Mouse (Mus musculus) ES-E14 (cell line): ENCODE data around the gene Hsd11b2. TPM values are rescaled to one million over a fixed set of nuclear protein-coding genes. Genes with fewer than 3 reads are reported as not detected.

Experiments
- DNase-seq: peaks from one replicate; pipeline ENCODE4 v3.0.0-alpha.2; 2013; ENCODE audit warnings: low read depth, low spot score
- H3K27ac ChIP-seq: 2 replicates; pipeline ENCODE4 v1.5.1; 2012; ENCODE audit warnings: low read depth, mild to moderate bottlenecking, low read length, moderate library complexity, mixed read lengths; ENCODE audit not compliant: poor library complexity, insufficient read depth, severe bottlenecking
- H3K36me3 ChIP-seq: 2 replicates; pipeline ENCODE4 v1.6.1; 2012; ENCODE audit warnings: mild to moderate bottlenecking, low read length, moderate library complexity, mixed read lengths; ENCODE audit not compliant: control insufficient read depth, poor library complexity, insufficient read depth, severe bottlenecking
- H3K4me1 ChIP-seq, 2 experiments: fragments of 150-350 bp in 1 of 2; sonication (generic) in 1 of 2; 2 replicates each; pipeline ENCODE4 v1.6.1; 2012; ENCODE audit warnings: low read length in 2 of 2, mild to moderate bottlenecking in 1 of 2, mixed read lengths in 1 of 2; ENCODE audit not compliant: control insufficient read depth in 2 of 2, insufficient read depth in 2 of 2, poor library complexity in 1 of 2
- H3K4me3 ChIP-seq, 2 experiments: fragments of 150-350 bp in 1 of 2; sonication (generic) in 1 of 2; 2 replicates each; pipeline ENCODE4 v1.5.1; 2012; ENCODE audit warnings: low read length in 2 of 2, low read depth in 1 of 2, mild to moderate bottlenecking in 1 of 2, mixed read lengths in 1 of 2; ENCODE audit not compliant: insufficient read depth in 1 of 2, poor library complexity in 1 of 2, severe bottlenecking in 1 of 2
- H3K9ac ChIP-seq: 2 replicates; pipeline ENCODE4 v1.6.1; 2012; ENCODE audit warnings: low read depth, mild to moderate bottlenecking, low read length, mixed read lengths; ENCODE audit not compliant: poor library complexity, insufficient read depth, severe bottlenecking
- H3K9me3 ChIP-seq: fragments of 150-350 bp; sonication (generic); 2 replicates; pipeline ENCODE4 v1.6.1; 2012; ENCODE audit warnings: low read depth, mild to moderate bottlenecking, low read length; ENCODE audit not compliant: control insufficient read depth, insufficient read depth
- CHD2 ChIP-seq: IDR thresholded peaks from 2 replicates; pipeline ENCODE4 v1.6.1; 2014; ENCODE audit warnings: mild to moderate bottlenecking, low read depth, low read length, inconsistent platforms
- HCFC1 ChIP-seq: IDR thresholded peaks from 2 replicates; pipeline ENCODE4 v1.6.1; 2012; ENCODE audit warnings: low read length, inconsistent platforms, borderline replicate concordance; ENCODE audit not compliant: insufficient read depth
- MAFK ChIP-seq: IDR thresholded peaks from 2 replicates; pipeline ENCODE4 v1.6.1; 2014; ENCODE audit warnings: mild to moderate bottlenecking, low read depth, low read length, inconsistent platforms; ENCODE audit not compliant: insufficient read depth
- ZC3H11A ChIP-seq: IDR thresholded peaks from 2 replicates; pipeline ENCODE4 v1.6.1; 2012; ENCODE audit warnings: low read depth, mild to moderate bottlenecking, inconsistent platforms, low read length, borderline replicate concordance
- ZNF384 ChIP-seq: IDR thresholded peaks from 2 replicates; pipeline ENCODE4 v1.6.1; 2012; ENCODE audit warnings: low read depth, low read length, inconsistent platforms
- in situ Hi-C, 2 experiments: fragments of 600-800 bp; cut with MboI; formaldehyde crosslinking; loops; one replicate each; pipeline ENCODE4 v1.15.1; 2025; ENCODE audit warnings: low sequenced_read_pairs in 2 of 2, inconsistent platforms in 1 of 2; ENCODE audit not compliant: unreplicated experiment in 2 of 2
- total RNA-seq: library from RNA; depleted of rRNA; stranded (reverse); fragments of 300-350 nt; gene quantifications from 2 replicates; pipeline ENCODE4 v1.2.3, GENCODE M21; 2012

Gene Hsd11b2
- total RNA-seq, 1 experiment = 0.67 TPM

DNA sequence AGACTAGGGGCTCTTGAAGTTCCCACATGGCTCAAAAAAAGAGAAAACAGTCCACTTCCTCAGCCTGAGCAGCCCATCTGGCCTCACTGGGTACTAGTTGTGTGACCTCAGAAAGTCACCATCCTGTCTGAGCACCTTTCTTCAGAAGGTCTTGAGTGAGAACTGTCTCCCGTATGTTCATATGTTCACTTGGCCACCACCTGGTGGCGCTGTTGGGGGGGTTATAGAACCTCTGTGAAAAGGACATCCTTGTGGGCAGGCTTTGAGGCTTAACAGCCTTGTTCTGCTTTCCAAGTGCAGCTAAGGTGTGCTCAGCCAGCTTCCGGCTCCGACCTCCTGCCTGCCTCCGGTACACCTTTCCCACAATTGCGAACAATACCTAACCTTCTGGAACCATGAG lies 37.1 kb upstream of the Hsd11b2 start:
- H3K27ac ChIP-seq = peak overlapping the region; percentile 87
- H3K9ac ChIP-seq = peak overlapping the region; percentile 27; the same call in 1 of the 2 replicates
- peaks cover 5 to 23% of the 10 kb centered on the region in 2 experiments for H3K4me1 ChIP-seq
- H3K36me3 ChIP-seq = no peaks in the 10 kb centered on the region
- H3K4me3 ChIP-seq = no peak overlapping the region
- DNase-seq = peak; percentile 89
- H3K9me3 ChIP-seq = no peaks in the 10 kb centered on the region
- in situ Hi-C loops = no loop called here
- TF ChIP-seq MAFK (no peak), ZC3H11A (0 out of 2 replicates have a peak, but pooled peaks have one; percentile 24)

GRCm38 (mm10) chr8:105482123-105482522 lies 36.4 kb upstream of the Hsd11b2 start:
- Histone ChIP-seq H3K27ac (peak overlapping the region; percentile 87; the same call in 1 of the 2 replicates), H3K9ac (no peak overlapping the region; the same call in 1 of the 2 replicates), H3K4me3 (no peak overlapping the region), H3K36me3 (no peaks in the 10 kb centered on the region), H3K4me1 (peaks cover 5 to 20% of the 10 kb centered on the region in 2 experiments; a peak in 3 of 4 replicates), H3K9me3 (no peaks in the 10 kb centered on the region)
- TF ChIP-seq HCFC1 (no peak), MAFK (no peak), ZC3H11A (no peak), CHD2 (no peak), ZNF384 (no peak)
- no peak for DNase-seq
- in situ Hi-C loops = no loop called here

DNA sequence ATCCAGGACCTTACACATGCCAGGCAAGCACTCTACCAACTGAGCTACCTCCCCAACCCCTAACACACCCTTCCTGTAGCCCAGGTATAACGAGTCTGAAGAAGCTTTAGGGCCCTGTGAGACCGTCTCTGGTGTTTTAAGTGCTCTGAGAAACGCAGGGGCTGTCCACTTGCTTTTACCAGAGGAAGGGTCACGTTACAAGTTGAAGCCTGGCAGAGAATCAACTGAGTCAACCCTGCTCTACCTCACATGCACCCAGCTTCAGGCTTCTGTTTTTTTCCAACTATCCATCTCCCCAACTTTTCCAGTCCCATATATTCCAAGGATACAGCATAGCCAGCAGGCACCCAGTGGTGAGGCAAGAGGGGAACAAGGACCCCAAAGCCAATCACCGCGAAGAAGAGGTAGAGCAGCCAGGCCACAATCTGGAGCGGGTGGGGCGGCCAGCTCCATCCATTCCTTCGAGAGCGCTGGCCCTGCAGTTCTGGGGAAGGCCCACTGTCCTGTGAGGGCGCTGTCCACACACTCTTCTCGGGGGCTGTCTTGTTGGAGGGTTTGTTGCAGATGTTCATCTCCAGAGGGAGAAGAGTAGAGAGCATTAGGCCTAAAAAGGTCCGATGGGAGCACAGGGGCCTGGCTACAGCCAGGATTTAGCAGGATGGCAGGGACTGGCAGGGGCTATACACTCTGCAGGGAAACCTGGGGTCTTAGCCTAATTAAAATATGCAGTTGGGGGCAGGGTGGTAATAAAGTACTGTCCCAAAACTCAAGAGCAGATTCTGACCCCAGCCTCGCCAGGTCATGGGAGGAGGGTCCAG lies 35.1 kb upstream of the Hsd11b2 start:
- DNase-seq = no peak
- Histone ChIP-seq H3K4me1 (peaks cover 5 to 17% of the 10 kb centered on the region in 2 experiments; a peak in 3 of 4 replicates), H3K4me3 (no peak overlapping the region), H3K9me3 (no peaks in the 10 kb centered on the region), H3K27ac (no peak overlapping the region), H3K36me3 (no peaks in the 10 kb centered on the region), H3K9ac (no peak overlapping the region)
- in situ Hi-C loops = no loop called here
- no peak for TF ChIP-seq ZNF384
- TF ChIP-seq MAFK = no peak
- no peak for TF ChIP-seq HCFC1
- TF ChIP-seq CHD2 = no peak
- TF ChIP-seq ZC3H11A = no peak

DNA sequence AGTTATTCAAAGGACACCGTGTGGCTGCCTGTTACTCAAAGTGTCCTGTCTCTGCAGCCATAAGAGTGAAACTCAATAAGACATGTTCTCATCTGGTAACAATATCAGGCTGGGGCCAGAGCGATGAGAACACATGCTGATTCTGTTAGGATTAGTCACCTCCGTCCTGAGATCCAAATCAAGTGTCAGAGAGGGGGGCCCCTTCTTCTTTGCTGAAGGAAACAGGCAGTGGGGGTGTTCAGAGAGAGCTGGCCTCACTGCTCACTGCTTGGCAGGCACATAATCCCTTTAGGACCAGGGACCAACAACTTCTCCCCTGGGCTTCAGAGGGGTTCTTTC lies 34.6 kb upstream of the Hsd11b2 start:
- Histone ChIP-seq H3K36me3 (no peaks in the 10 kb centered on the region), H3K9ac (no peak overlapping the region), H3K27ac (no peak overlapping the region), H3K4me1 (peaks cover 5 to 14% of the 10 kb centered on the region in 2 experiments; a peak in 3 of 4 replicates), H3K4me3 (no peak overlapping the region), H3K9me3 (no peaks in the 10 kb centered on the region)
- TF ChIP-seq MAFK (no peak), HCFC1 (no peak), ZC3H11A (no peak), ZNF384 (no peak), CHD2 (no peak)
- DNase-seq = no peak
- in situ Hi-C loops = no loop called here
